In the genomic region with DNA sequence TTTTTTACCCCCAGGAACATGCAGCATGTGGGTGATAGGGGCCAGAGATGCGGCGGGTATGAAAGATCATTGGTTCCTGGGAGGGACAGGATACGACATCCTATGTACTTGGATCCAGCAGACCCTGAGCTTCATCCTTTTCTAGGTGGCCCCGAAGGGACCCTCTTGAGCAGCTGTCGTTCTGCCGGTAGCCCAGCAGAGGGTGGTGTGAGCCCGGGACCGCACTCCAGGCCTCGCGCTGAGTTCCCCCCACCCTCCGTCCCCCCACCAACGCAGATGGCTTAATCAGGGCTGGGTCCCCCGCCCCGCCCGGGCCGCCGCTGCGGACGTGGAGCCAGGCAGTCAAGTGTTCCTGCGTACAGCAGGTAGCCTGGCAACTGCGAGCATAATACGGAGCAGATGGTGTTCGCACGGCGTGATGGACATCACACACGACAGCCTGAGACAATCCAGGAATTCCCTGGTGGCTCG, we compare ENCODE assay signal across 1 mouse cellular context.
TF ChIP-seq lines count a peak whose summit lies in the region.

No protein-coding gene starts in this region.

TF ChIP-seq in CH12.LX, 34 proteins besides CTCF, POLR2A, EP300 and RAD21:
- TF ChIP-seq MAZ (IDR thresholded peaks at IDR 0.05; ENCODE audit: low read depth, low read length): 0 out of 2 replicates have a peak, but pooled peaks have one; percentile 64
- TF ChIP-seq E2F4 (IDR thresholded peaks at IDR 0.05; ENCODE audit: insufficient replicate concordance, low read depth, low read length): no peak
- TF ChIP-seq SMC3 (IDR thresholded peaks at IDR 0.05; ENCODE audit: low read depth, low read length): peak; percentile 90
- TF ChIP-seq USF2 (conservative IDR thresholded peaks at IDR 0.05; ENCODE audit: low read depth, low read length): no peak
- TF ChIP-seq ZC3H11A (IDR thresholded peaks at IDR 0.05; ENCODE audit: low read depth, low read length): peak; percentile 73
- TF ChIP-seq CHD1 (IDR thresholded peaks at IDR 0.05; ENCODE audit: low read depth, low read length): no peak
